Mouse (Mus musculus) heart, postnatal 0 days (tissue): ENCODE data around the gene Atrnl1.

ENCODE experiments used
- CTCF ChIP-seq: IDR thresholded peaks from 2 replicates; pipeline ENCODE4 v1.5.1; 2016; ENCODE audit warnings: antibody characterized with exemption, control low read depth, low read depth
- EP300 ChIP-seq: IDR thresholded peaks from 2 replicates; pipeline ENCODE4 v1.6.1; 2016; ENCODE audit warnings: antibody characterized with exemption, low read depth

- TF ChIP-seq CTCF (no peak), EP300 (no peak)
Measured at GRCm38 (mm10) chr19:57926941-57927471, 316.2 kb downstream of the Atrnl1 start.
